Mouse (Mus musculus) cortical plate, adult 2 months (tissue): ENCODE measurements around the gene Pnpo. TPM values are rescaled to one million over a fixed set of nuclear protein-coding genes. Genes with fewer than 3 reads are reported as not detected.

Experiments used
- H3K27ac ChIP-seq: fragments of 200-500 bp; 2 replicates; pipeline ENCODE4 v1.5.1; 2012; ENCODE audit warnings: low read length, control low read depth, inconsistent platforms; ENCODE audit not compliant: insufficient read depth
- H3K4me1 ChIP-seq: fragments of 200-500 bp; 2 replicates; pipeline ENCODE4 v1.6.1; 2011; ENCODE audit warnings: low read length; ENCODE audit not compliant: control insufficient read depth, insufficient read depth
- H3K4me3 ChIP-seq: fragments of 200-500 bp; 2 replicates; pipeline ENCODE4 v1.5.1; 2011; ENCODE audit warnings: mild to moderate bottlenecking, low read length, control low read depth; ENCODE audit not compliant: insufficient read depth
- CTCF ChIP-seq: fragments of 200-500 bp; IDR thresholded peaks from 2 replicates; pipeline ENCODE4 v1.5.1; 2011; ENCODE audit warnings: mild to moderate bottlenecking, control low read depth, low read length; ENCODE audit not compliant: insufficient read depth; ENCODE audit errors: extremely low read depth
- POLR2A ChIP-seq: fragments of 200-500 bp; IDR thresholded peaks from 2 replicates; pipeline ENCODE4 v1.6.1; 2011; ENCODE audit warnings: mild to moderate bottlenecking, low read length, control low read depth; ENCODE audit not compliant: insufficient read depth; ENCODE audit errors: extremely low read depth
- polyA plus RNA-seq: library from polyadenylated mRNA; depleted of rRNA; stranded (reverse); fragments of >200 nt; gene quantifications from 2 replicates; pipeline ENCODE4 v1.2.3, GENCODE M21; 2012

Gene Pnpo
- polyA plus RNA-seq, 1 experiment = 41.4 TPM

- TF ChIP-seq CTCF (no peak), POLR2A (no peak)
- Histone ChIP-seq H3K4me1 (no peaks in the 10 kb centered on the region), H3K27ac (no peak overlapping the region), H3K4me3 (no peak overlapping the region)
Measured at GRCm38 (mm10) chr11:96929096-96929765, 14.6 kb downstream of the Pnpo start.

DNA sequence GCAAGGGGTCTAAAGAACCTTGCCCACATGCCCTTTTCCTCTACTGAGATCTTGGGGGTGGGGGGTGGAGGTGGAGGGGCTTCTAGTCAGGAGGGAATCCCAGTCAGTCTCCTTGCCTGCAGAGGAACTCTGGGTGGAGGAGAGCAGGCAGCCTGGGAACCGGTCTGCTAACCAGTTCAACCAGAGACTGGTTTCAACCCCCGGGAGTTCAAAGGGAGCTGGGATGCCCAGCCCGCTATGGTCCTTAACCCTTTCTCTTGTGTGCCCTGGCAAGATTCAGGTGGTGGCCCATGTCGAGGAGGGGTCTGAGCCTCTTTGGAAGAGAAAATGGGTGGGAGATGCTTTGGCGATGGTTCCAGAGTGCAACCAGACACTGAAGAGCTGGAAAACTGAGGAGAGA lies 15.1 kb downstream of the Pnpo start:
- Histone ChIP-seq H3K4me1 (no peaks in the 10 kb centered on the region), H3K27ac (no peak overlapping the region), H3K4me3 (no peak overlapping the region)
- TF ChIP-seq CTCF (no peak), POLR2A (no peak)

GRCm38 (mm10) chr11:96928088-96928487 lies 15.7 kb downstream of the Pnpo start, which contains the start of gene Prr15l:
Gene Prr15l, plus strand, starts transcription at chr11:96928104.
- Histone ChIP-seq H3K4me3 (no peak within 1 kb of the TSS), H3K27ac (no peak within 1 kb of the TSS), H3K4me1 (no peaks in the 10 kb centered on the region)
- TF ChIP-seq POLR2A (no peak), CTCF (no peak)

DNA sequence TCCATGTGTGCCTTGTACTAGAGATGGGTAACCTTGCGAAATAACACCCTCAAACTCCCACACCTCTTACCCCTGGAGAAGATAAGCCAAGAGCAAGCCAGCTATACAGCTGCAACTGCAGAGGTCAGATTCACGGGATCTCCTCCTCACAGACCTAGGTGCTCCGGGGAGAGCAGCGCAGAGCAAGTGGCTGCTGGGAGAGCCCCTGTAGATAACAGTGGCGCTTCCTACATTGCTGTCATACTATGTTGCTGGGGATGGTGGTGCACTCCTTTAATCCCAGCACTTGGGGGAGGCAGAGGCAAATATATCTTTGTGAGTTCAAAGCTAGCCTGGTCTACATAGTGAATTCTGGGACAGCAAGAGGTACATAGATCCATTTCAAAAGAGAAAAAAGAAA lies 17.2 kb downstream of the Pnpo start:
- TF ChIP-seq POLR2A = no peak
- no peak for TF ChIP-seq CTCF
- H3K4me1 ChIP-seq = no peaks in the 10 kb centered on the region
- H3K4me3 ChIP-seq = no peak overlapping the region
- H3K27ac ChIP-seq = no peak overlapping the region

GRCm38 (mm10) chr11:96925469-96926148 lies 18.2 kb downstream of the Pnpo start:
- TF ChIP-seq POLR2A (no peak), CTCF (no peak)
- Histone ChIP-seq H3K4me3 (no peak overlapping the region), H3K27ac (no peak overlapping the region), H3K4me1 (no peaks in the 10 kb centered on the region)

DNA sequence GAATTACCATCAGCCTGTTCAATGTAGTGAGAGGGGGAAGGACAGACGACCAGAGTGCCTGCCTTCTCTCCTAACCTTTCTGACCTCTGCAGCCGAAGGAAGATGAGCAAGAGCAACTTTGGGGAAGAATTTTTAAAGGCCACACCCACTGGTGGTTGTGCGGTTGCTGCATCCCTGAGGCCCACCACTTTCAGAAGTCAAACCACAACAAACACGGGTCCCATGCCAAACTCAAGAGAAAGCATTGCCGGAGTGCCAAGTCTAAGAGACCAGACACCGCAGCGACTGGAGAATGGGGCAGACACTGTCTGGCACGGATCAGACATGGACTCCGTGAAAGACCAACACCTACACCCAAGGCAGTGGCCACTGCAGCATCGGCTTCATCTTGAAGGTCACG lies 18.9 kb downstream of the Pnpo start:
- Histone ChIP-seq H3K4me3 (no peak overlapping the region), H3K27ac (no peak overlapping the region), H3K4me1 (no peaks in the 10 kb centered on the region)
- TF ChIP-seq POLR2A = no peak
- TF ChIP-seq CTCF = no peak

- Histone ChIP-seq H3K4me1 (no peaks in the 10 kb centered on the region), H3K4me3 (no peak overlapping the region), H3K27ac (no peak overlapping the region)
- TF ChIP-seq CTCF (no peak), POLR2A (no peak)
Measured at GRCm38 (mm10) chr11:96919003-96919402, 24.8 kb downstream of the Pnpo start.

- no peak overlapping the region for H3K4me3 ChIP-seq
- H3K27ac ChIP-seq = no peak overlapping the region
- TF ChIP-seq CTCF (no peak), POLR2A (no peak)
- H3K4me1 ChIP-seq = no peaks in the 10 kb centered on the region
Measured at GRCm38 (mm10) chr11:96917415-96917814, 26.4 kb downstream of the Pnpo start.

- H3K27ac ChIP-seq = no peak overlapping the region
Measured at GRCm38 (mm10) chr11:96916885-96917396, 26.8 kb downstream of the Pnpo start.

More at GRCm38 (mm10) chr11:96916885-96917396, 26.8 kb downstream of the Pnpo start:
- no peaks in the 10 kb centered on the region for H3K4me1 ChIP-seq
- H3K4me3 ChIP-seq = peak overlapping the region; percentile 82; the same call in 1 of the 2 replicates
- TF ChIP-seq POLR2A = no peak
- no peak for TF ChIP-seq CTCF
